Mouse (Mus musculus) CH12.LX (cell line): ENCODE results near the gene Tdrd3. TPM values are rescaled to one million over a fixed set of nuclear protein-coding genes. Genes with fewer than 3 reads are reported as not detected.

ENCODE experiments used
- DNase-seq: peaks from one replicate; pipeline ENCODE4 v3.0.0-alpha.2; 2013; ENCODE audit errors: extremely low read depth
- H3K27ac ChIP-seq: 2 replicates; pipeline ENCODE4 v1.5.1; 2012; ENCODE audit warnings: low read depth, mild to moderate bottlenecking, control low read depth, moderate library complexity; ENCODE audit not compliant: insufficient read depth
- H3K27me3 ChIP-seq: replicated peaks from 2 replicates; pipeline ENCODE3; 2012; ENCODE audit warnings: inconsistent platforms
- H3K36me3 ChIP-seq, 2 experiments: replicated peaks in 1 of 2; 2 replicates each; pipeline versions ENCODE3 to v1.6.1; 2012; ENCODE audit warnings: inconsistent platforms in 1 of 2, low read length in 1 of 2, mild to moderate bottlenecking in 1 of 2, mixed read lengths in 1 of 2, moderate library complexity in 1 of 2; ENCODE audit not compliant: control insufficient read depth in 1 of 2, insufficient read depth in 1 of 2
- H3K4me1 ChIP-seq, 2 experiments: 2 replicates each; pipeline ENCODE4 v1.6.1; 2012; ENCODE audit warnings: inconsistent platforms in 1 of 2, moderate library complexity in 1 of 2; ENCODE audit not compliant: insufficient read depth in 2 of 2, control insufficient read depth in 1 of 2
- H3K4me2 ChIP-seq: 2 replicates; pipeline ENCODE4 v1.6.1; 2012; ENCODE audit warnings: low read depth, mild to moderate bottlenecking, control low read depth; ENCODE audit not compliant: poor library complexity, insufficient read depth, severe bottlenecking
- H3K4me3 ChIP-seq, 3 experiments: fragments of 150-350 bp in 1 of 3; sonication (generic) in 1 of 3; replicated peaks in 1 of 3; 2 replicates each; pipeline versions ENCODE3 to v1.5.1; 2011 to 2012; ENCODE audit warnings: low read depth in 2 of 3, low read length in 2 of 3, mild to moderate bottlenecking in 2 of 3, moderate library complexity in 2 of 3, control low read depth in 1 of 3, improper control_type of control experiment in 1 of 3, inconsistent platforms in 1 of 3, mixed read lengths in 1 of 3; ENCODE audit not compliant: poor library complexity in 1 of 3
- H3K79me2 ChIP-seq: replicated peaks from 2 replicates; pipeline ENCODE4 v1.6.1; 2012; ENCODE audit warnings: mild to moderate bottlenecking, moderate library complexity; ENCODE audit not compliant: control insufficient read depth, poor library complexity, insufficient read depth, severe bottlenecking; ENCODE audit errors: extremely low read depth
- H3K9ac ChIP-seq: 2 replicates; pipeline ENCODE4 v1.6.1; 2012; ENCODE audit warnings: low read depth, mild to moderate bottlenecking, control low read depth, moderate library complexity; ENCODE audit not compliant: insufficient read depth
- H3K9me3 ChIP-seq: replicated peaks from 2 replicates; pipeline ENCODE3; 2012; ENCODE audit warnings: low read length, inconsistent platforms, mixed read lengths
- CHD2 ChIP-seq: IDR thresholded peaks from 2 replicates; pipeline ENCODE4 v1.6.1; 2011; ENCODE audit warnings: low read length, improper control_type of control experiment
- CTCF ChIP-seq, 2 experiments: IDR thresholded peaks in 1 of 2; conservative IDR thresholded peaks in 1 of 2; 2 replicates each; pipeline ENCODE4 v1.5.1; 2011 to 2012; ENCODE audit warnings: low read depth in 2 of 2, low read length in 2 of 2, improper control_type of control experiment in 1 of 2, inconsistent platforms in 1 of 2, mild to moderate bottlenecking in 1 of 2, moderate library complexity in 1 of 2
- E2F4 ChIP-seq: IDR thresholded peaks from 2 replicates; pipeline ENCODE4 v1.6.1; 2011; ENCODE audit warnings: low read depth, low read length, improper control_type of control experiment; ENCODE audit not compliant: insufficient replicate concordance
- ELF1 ChIP-seq: IDR thresholded peaks from 2 replicates; pipeline ENCODE4 v1.6.1; 2014; ENCODE audit warnings: low read depth, mild to moderate bottlenecking, inconsistent platforms, low read length, improper control_type of control experiment
- JUN ChIP-seq: IDR thresholded peaks from 2 replicates; pipeline ENCODE4 v1.6.1; 2011; ENCODE audit warnings: low read depth, mild to moderate bottlenecking, low read length, improper control_type of control experiment, moderate library complexity; ENCODE audit not compliant: insufficient read depth
- KAT2A ChIP-seq: IDR thresholded peaks from 2 replicates; pipeline ENCODE4 v1.6.1; 2012; ENCODE audit warnings: low read length, improper control_type of control experiment, inconsistent platforms; ENCODE audit not compliant: insufficient replicate concordance
- MAFK ChIP-seq: IDR thresholded peaks from 2 replicates; pipeline ENCODE4 v1.6.1; 2011; ENCODE audit warnings: low read length, improper control_type of control experiment; ENCODE audit not compliant: insufficient replicate concordance
- MAX ChIP-seq: IDR thresholded peaks from 2 replicates; pipeline ENCODE4 v1.6.1; 2011; ENCODE audit warnings: low read length, improper control_type of control experiment
- MAZ ChIP-seq: IDR thresholded peaks from 2 replicates; pipeline ENCODE4 v1.6.1; 2012; ENCODE audit warnings: low read depth, mild to moderate bottlenecking, inconsistent platforms, low read length, improper control_type of control experiment, moderate library complexity
- MEF2A ChIP-seq: IDR thresholded peaks from 2 replicates; pipeline ENCODE4 v1.6.1; 2014; ENCODE audit warnings: low read depth, mild to moderate bottlenecking, inconsistent platforms, low read length, improper control_type of control experiment, borderline replicate concordance
- MYC ChIP-seq: IDR thresholded peaks from 2 replicates; pipeline ENCODE4 v1.6.1; 2011; ENCODE audit warnings: low read depth, mild to moderate bottlenecking, improper control_type of control experiment, low read length
- NELFE ChIP-seq: IDR thresholded peaks from 2 replicates; pipeline ENCODE4 v1.6.1; 2011; ENCODE audit warnings: low read depth, low read length, improper control_type of control experiment
- NRF1 ChIP-seq: IDR thresholded peaks from 2 replicates; pipeline ENCODE4 v1.6.1; 2014; ENCODE audit warnings: low read depth, mild to moderate bottlenecking, inconsistent platforms, low read length, improper control_type of control experiment, moderate library complexity
- PAX5 ChIP-seq: IDR thresholded peaks from 2 replicates; pipeline ENCODE4 v1.6.1; 2012; ENCODE audit warnings: low read length, inconsistent platforms, mixed read lengths
- POLR2AphosphoS2 ChIP-seq: IDR thresholded peaks from 2 replicates; pipeline ENCODE4 v1.6.1; 2011; ENCODE audit warnings: low read depth, low read length, improper control_type of control experiment
- RAD21 ChIP-seq: IDR thresholded peaks from 2 replicates; pipeline ENCODE4 v1.6.1; 2011; ENCODE audit warnings: low read depth, mild to moderate bottlenecking, low read length, improper control_type of control experiment, moderate library complexity
- SIN3A ChIP-seq: IDR thresholded peaks from 2 replicates; pipeline ENCODE4 v1.6.1; 2012; ENCODE audit warnings: low read length, improper control_type of control experiment, inconsistent platforms
- SMC3 ChIP-seq: IDR thresholded peaks from 2 replicates; pipeline ENCODE4 v1.6.1; 2011; ENCODE audit warnings: low read depth, low read length, improper control_type of control experiment
- TBP ChIP-seq: conservative IDR thresholded peaks from 2 replicates; pipeline ENCODE4 v1.6.1; 2011; ENCODE audit warnings: low read depth, low read length, improper control_type of control experiment
- TCF12 ChIP-seq: IDR thresholded peaks from 2 replicates; pipeline ENCODE4 v1.6.1; 2014; ENCODE audit warnings: low read depth, mild to moderate bottlenecking, inconsistent platforms, low read length, improper control_type of control experiment
- UBTF ChIP-seq: IDR thresholded peaks from 2 replicates; pipeline ENCODE4 v1.6.1; 2012; ENCODE audit warnings: low read depth, mild to moderate bottlenecking, inconsistent platforms, low read length, improper control_type of control experiment, moderate library complexity
- ZC3H11A ChIP-seq: IDR thresholded peaks from 2 replicates; pipeline ENCODE4 v1.6.1; 2012; ENCODE audit warnings: low read depth, mild to moderate bottlenecking, inconsistent platforms, low read length, improper control_type of control experiment
- ZMIZ1 ChIP-seq: IDR thresholded peaks from 2 replicates; pipeline ENCODE4 v1.6.1; 2012; ENCODE audit warnings: low read depth, mild to moderate bottlenecking, inconsistent platforms, low read length, improper control_type of control experiment
- ZNF384 ChIP-seq: IDR thresholded peaks from 2 replicates; pipeline ENCODE4 v1.6.1; 2012; ENCODE audit warnings: low read depth, low read length, improper control_type of control experiment, inconsistent platforms
- dilution Hi-C: fragments of 300-500 bp; cut with MboI; formaldehyde crosslinking; loops from 2 replicates; pipeline ENCODE4 v1.14.3; 2020; ENCODE audit warnings: low sequenced_read_pairs; ENCODE audit not compliant: extremely low pct_unique_long_range_greater_than_20kb, extremely low pct_ligation_motif_present
- in situ Hi-C: fragments of 300-500 bp; cut with MboI; formaldehyde crosslinking; loops from 3 replicates; pipeline ENCODE4 v1.14.3; 2019; ENCODE audit warnings: low sequenced_read_pairs, low pct_ligation_motif_present, low pct_unique_long_range_greater_than_20kb, mixed read lengths
- polyA plus RNA-seq: library from polyadenylated mRNA; unstranded; fragments of >175 nt; gene quantifications from 2 replicates; pipeline ENCODE4 v1.2.1, GENCODE M21; 2012; ENCODE audit warnings: low read depth; ENCODE audit not compliant: insufficient read length
- total RNA-seq, 2 experiments: library from RNA; depleted of rRNA; stranded (reverse); fragments of 300-350 nt in 1 of 2; fragments of >200 nt in 1 of 2; gene quantifications; 2 replicates each; pipeline ENCODE4 v1.2.3; 2012 to 2014

Gene Tdrd3
- total and polyA plus RNA-seq, 3 experiments, result 6.5 to 12.8 (median 10.9) TPM

DNA sequence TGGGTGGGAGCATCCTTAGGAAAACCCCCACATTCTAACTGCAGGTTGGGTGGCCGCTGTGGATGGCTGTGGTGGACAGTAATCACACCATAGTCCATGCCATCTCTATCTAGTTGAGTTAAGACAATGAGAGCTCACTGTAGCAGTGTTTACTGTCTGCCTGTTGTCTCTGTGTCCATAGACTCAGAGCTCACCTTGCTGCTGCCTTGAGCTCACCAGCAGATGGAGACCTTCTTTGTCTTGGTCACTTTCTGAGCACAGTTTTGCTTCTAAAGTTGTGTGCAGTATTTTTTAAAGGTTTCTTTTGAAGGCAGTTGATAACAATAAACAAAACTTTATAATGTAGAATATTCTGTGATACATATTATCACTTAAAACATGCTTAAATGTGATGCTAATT, 43.3 kb downstream of the Tdrd3 start:
- dilution Hi-C loops, result no loop called here
- TF ChIP-seq CTCF (conservative IDR thresholded peaks at IDR 0.05 in 1 of 2, IDR thresholded peaks at IDR 0.05 in 1 of 2; ENCODE audit: low read depth in 2 of 2, low read length in 2 of 2) (peak in 1 of 2 experiments; percentile 30; a peak in 2 of 4 replicates), MAZ (no peak)
- no peak overlapping the region for H3K27ac ChIP-seq

DNA sequence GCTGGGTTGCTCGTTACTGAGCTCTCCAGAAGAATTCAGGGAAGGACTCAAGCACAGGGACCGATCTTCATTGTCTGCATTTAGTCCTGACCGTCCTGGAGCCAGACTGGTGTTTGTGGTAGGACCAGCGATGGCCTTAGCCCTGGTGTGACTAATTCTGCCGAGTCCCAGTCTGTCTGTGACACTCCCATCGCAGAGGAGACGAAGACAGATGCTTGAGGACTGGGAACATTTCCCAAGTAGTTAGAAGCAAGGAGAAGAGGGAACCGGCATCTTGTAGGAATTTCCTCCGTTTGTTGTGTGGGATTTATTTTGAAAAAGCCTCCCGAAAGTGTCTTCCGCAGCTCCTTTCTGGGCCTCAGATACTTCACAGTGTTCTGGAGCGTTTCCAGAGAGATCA, 45.1 kb downstream of the Tdrd3 start:
- dilution Hi-C loops, result no loop called here

More for the DNA sequence above, 43.3 kb downstream of the Tdrd3 start:
- in situ Hi-C loops, result loop anchor here (25.0 kb wide), 1 partner anchor 1528 kb away; no protein-coding TSS in a partner anchor
- DNase-seq, result peak; percentile 7
- Histone ChIP-seq H3K9me3 (no peaks in the 10 kb centered on the region), H3K4me3 (no peak overlapping the region), H3K27me3 (no peaks in the 10 kb centered on the region), H3K79me2 (no peaks in the 10 kb centered on the region), H3K4me1 (peaks cover 0 to 6% of the 10 kb centered on the region in 2 experiments; a peak in 1 of 4 replicates), H3K4me2 (no peak overlapping the region), H3K9ac (no peak overlapping the region), H3K36me3 (peaks cover 0 to 25% of the 10 kb centered on the region in 2 experiments)

DNA sequence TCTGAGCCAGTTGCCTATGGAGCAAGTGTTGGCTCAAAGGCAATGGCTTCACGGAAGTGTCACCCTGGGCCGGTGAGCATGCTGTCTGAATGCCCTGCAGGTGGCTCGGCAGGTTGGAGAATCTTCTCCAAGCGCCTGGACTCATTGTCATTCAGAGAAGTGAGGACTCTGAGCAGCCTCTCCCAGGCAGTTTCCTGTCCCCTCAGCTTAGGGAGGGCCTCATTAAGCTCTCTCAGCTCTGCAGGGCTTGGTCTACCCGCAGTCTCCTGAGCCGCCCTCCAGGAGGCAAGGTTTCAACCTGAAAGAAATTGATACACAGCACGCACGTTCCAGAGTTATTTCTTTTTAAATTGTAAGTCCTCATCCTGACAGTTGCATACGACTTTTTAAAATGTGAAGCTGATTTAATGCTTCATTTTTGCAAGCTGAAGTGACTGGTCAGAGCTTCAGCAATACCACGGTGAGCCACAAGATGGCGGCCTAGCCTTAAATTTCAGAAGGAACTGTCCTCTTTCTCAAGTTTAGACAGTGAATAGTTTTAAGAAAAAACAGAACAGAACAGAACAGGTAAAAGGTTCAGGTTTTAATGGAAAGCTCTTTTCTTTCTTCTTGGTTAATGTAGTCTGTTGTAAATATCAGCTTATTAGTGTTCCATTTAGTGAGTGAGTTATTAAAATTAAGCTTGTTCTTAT, 47.7 kb downstream of the Tdrd3 start:
- DNase-seq, result peak; percentile 64
- dilution Hi-C loops (no loop called here), in situ Hi-C loops (loop anchor here (25.0 kb wide), 1 partner anchor 1523 kb away; no protein-coding TSS in a partner anchor)
- Histone ChIP-seq H3K79me2 (no peaks in the 10 kb centered on the region), H3K4me1 (peaks cover 0 to 6% of the 10 kb centered on the region in 2 experiments; a peak in 1 of 4 replicates), H3K4me2 (no peak overlapping the region), H3K36me3 (peaks cover 0 to 27% of the 10 kb centered on the region in 2 experiments), H3K9me3 (no peaks in the 10 kb centered on the region), H3K27me3 (no peaks in the 10 kb centered on the region), H3K9ac (no peak overlapping the region), H3K4me3 (no peak overlapping the region), H3K27ac (no peak overlapping the region)
- TF ChIP-seq CHD2 (no peak), ZMIZ1 (no peak), TBP (no peak), ZC3H11A (no peak), MAX (no peak), SMC3 (peak; percentile 62), E2F4 (no peak), RAD21 (peak; percentile 89), MAFK (no peak), ELF1 (no peak), MYC (no peak), JUN (no peak), NRF1 (no peak), UBTF (no peak), CTCF (conservative IDR thresholded peaks at IDR 0.05 in 1 of 2, IDR thresholded peaks at IDR 0.05 in 1 of 2; ENCODE audit: low read depth in 2 of 2, low read length in 2 of 2) (peak; percentile 83 to 85), TCF12 (no peak), PAX5 (no peak), SIN3A (no peak)

More for the DNA sequence above, 45.1 kb downstream of the Tdrd3 start:
- in situ Hi-C loops, result loop anchor here (25.0 kb wide), 1 partner anchor 1526 kb away; no protein-coding TSS in a partner anchor
- no peak for DNase-seq
- no peak for TF ChIP-seq MAX
- no peak for TF ChIP-seq MEF2A
- no peak for TF ChIP-seq TBP
- no peak for TF ChIP-seq RAD21
- TF ChIP-seq JUN, result no peak
- TF ChIP-seq SIN3A, result no peak
- TF ChIP-seq KAT2A, result no peak
- no peak for TF ChIP-seq ZC3H11A
- TF ChIP-seq NELFE, result no peak
- no peak for TF ChIP-seq E2F4
- TF ChIP-seq ZNF384, result no peak
- no peak for TF ChIP-seq POLR2AphosphoS2
- no peak overlapping the region for H3K9ac ChIP-seq
- H3K27me3 ChIP-seq, result no peaks in the 10 kb centered on the region
- no peaks in the 10 kb centered on the region for H3K79me2 ChIP-seq
- H3K9me3 ChIP-seq, result no peaks in the 10 kb centered on the region
- H3K4me3 ChIP-seq, result no peak overlapping the region
- no peak overlapping the region for H3K4me2 ChIP-seq
- H3K27ac ChIP-seq, result no peak overlapping the region
- peaks cover 0 to 28% of the 10 kb centered on the region in 2 experiments for H3K36me3 ChIP-seq
- H3K4me1 ChIP-seq, result peaks cover 0 to 6% of the 10 kb centered on the region in 2 experiments; a peak in 1 of 4 replicates
